Mouse (Mus musculus) forebrain, embryonic 10.5 days (tissue): ENCODE measurements around the gene Tagln2. TPM values are rescaled to one million over a fixed set of nuclear protein-coding genes. Genes with fewer than 3 reads are reported as not detected.

Experiments used
- DNase-seq: peaks from one replicate; pipeline ENCODE4 v3.0.0-alpha.2; 2017; ENCODE audit warnings: low spot score; ENCODE audit errors: extremely low spot score
- H3K27ac ChIP-seq: fragments of 300-500 bp; sonication (generic); 2 replicates; pipeline ENCODE4 v1.5.1; 2016; ENCODE audit warnings: mild to moderate bottlenecking
- H3K27me3 ChIP-seq: fragments of 300-500 bp; sonication (generic); 2 replicates; pipeline ENCODE4 v1.6.1; 2016; ENCODE audit warnings: mild to moderate bottlenecking; ENCODE audit not compliant: poor library complexity, severe bottlenecking
- H3K36me3 ChIP-seq: fragments of 300-500 bp; sonication (generic); replicated peaks from 2 replicates; pipeline ENCODE4 v1.6.1; 2016; ENCODE audit warnings: mild to moderate bottlenecking, moderate library complexity
- H3K4me1 ChIP-seq: fragments of 300-500 bp; sonication (generic); 2 replicates; pipeline ENCODE4 v1.6.1; 2016
- H3K4me3 ChIP-seq: fragments of 300-500 bp; sonication (generic); 2 replicates; pipeline ENCODE4 v1.5.1; 2016; ENCODE audit warnings: mild to moderate bottlenecking, moderate library complexity
- H3K9me3 ChIP-seq: fragments of 300-500 bp; sonication (generic); 2 replicates; pipeline ENCODE4 v1.6.1; 2016; ENCODE audit warnings: mild to moderate bottlenecking, moderate library complexity
- WGBS: fragments of 180-500 bp; shearing (Covaris S2); methylation state at CpG from one replicate; pipeline ENCODE4 v1.1.7; 2016; 5-methylcytosine and 5-hydroxymethylcytosine counted together
- polyA plus RNA-seq: library from polyadenylated mRNA; unstranded; fragments of >200 nt; fragmentation: Nextera tagmentation; extraction: Ambion mirVana; gene quantifications from 2 replicates; pipeline ENCODE4 v1.2.1, GENCODE M21; 2016

Tagln2 gene
- polyA plus RNA-seq, 1 experiment from 2014 or later = 71.1 TPM

GRCm38 (mm10) chr1:172500451-172501370 is 864 bp downstream of the Tagln2 start:
- peak; percentile 45 for DNase-seq
- H3K4me3 ChIP-seq = peak overlapping the region; percentile 56
- WGBS = 1% methylated on average over 56 of the region's 56 CpGs
- peaks cover 39% of the 10 kb centered on the region for H3K36me3 ChIP-seq
- H3K27ac ChIP-seq = peak overlapping the region; percentile 77
- peaks cover 64% of the 10 kb centered on the region for H3K27me3 ChIP-seq
- peaks cover 61% of the 10 kb centered on the region for H3K4me1 ChIP-seq
- no peaks in the 10 kb centered on the region for H3K9me3 ChIP-seq

DNA sequence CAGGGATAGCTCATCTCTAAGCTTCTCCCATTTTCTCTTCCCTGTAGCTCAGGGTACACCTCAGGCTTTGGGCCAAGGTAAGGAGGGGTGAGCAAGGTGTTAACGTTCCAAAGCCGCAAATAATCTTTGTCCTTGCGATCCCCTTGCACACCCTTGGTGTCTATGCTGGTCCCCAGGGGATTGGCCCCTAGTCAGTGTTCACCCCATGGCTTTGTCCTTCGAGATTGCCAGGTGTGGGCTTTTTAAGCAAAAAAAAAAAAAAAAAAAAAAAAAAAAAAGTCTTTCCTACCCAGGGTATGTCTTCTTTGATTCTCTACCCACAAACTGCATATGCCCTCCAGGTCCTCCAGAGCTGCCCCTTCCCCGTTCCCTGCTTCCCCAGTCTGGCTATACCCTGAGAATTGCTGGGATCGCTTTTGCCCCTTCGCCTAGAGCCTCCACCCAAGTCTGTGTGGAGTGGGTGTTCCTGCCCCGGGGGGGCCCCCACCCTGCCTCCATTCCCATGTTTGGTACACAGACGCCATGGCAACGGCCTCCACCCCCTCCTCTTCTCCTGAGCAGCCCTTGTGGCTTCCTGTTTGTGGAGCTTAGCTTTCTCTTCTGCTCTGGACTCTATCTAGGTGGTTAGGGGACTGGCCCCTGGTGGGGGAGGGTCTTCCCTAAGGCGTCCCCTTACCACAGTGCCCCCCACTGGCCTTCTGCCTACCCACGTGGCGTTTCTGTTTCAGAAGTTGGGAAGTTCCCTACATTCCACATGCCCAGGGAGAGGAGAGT is 1.7 kb downstream of the Tagln2 start:
- Histone ChIP-seq H3K27me3 (peaks cover 64% of the 10 kb centered on the region), H3K27ac (peak overlapping the region; percentile 77), H3K9me3 (no peaks in the 10 kb centered on the region), H3K4me1 (peaks cover 61% of the 10 kb centered on the region), H3K36me3 (peaks cover 31% of the 10 kb centered on the region), H3K4me3 (peak overlapping the region; percentile 56)
- WGBS = 36% methylated on average over 13 of the region's 13 CpGs
- DNase-seq = no peak

GRCm38 (mm10) chr1:172502145-172503110 is 2.6 kb downstream of the Tagln2 start:
- Histone ChIP-seq H3K27ac (peak overlapping the region; percentile 60), H3K9me3 (no peaks in the 10 kb centered on the region), H3K36me3 (peaks cover 22% of the 10 kb centered on the region), H3K4me3 (peak overlapping the region; percentile 26), H3K4me1 (peaks cover 61% of the 10 kb centered on the region), H3K27me3 (peaks cover 62% of the 10 kb centered on the region)
- 44% methylated on average over 13 of the region's 13 CpGs for WGBS
- no peak for DNase-seq

DNA sequence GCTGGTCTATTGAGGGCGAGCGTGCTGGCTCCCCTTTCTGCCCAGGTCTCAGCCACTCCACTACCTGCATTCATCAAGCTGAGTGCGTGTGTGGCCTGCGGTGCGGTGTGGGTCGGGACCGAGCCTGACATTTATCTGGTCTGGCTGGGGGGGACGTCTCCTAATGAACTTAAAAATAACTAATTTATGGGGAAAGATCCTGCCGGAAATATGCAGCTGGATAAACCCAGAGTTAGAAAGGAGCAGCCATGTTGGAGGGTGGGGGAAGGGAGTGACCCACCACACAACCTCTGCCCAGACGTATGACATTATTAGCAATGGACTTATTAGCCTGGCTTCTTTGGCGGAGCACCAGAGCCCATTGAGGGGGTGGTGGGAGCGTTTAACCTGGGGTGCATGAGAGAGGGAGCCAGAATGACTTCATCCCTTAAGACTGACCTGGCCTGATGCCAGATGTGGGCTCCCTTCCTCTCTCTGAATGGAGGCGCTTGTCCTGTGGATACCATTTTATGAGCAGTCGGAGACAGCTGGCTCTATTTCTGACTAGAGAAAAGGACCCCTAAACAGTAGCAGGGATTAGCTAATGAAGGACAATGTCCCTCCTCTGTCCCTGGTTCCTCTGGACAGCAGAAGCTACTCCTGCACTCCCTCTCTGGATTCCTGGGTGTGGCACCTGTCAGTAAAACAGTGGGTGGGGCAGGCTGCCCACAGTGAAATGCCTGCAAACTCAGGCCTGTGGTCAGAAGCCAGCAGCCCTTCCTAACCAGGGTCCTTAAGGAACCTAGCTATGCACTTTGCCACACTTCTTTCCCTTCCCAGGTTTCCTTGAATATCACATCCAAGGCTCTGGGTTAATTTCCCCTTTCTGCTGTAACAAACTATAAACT is 3.5 kb downstream of the Tagln2 start:
- Histone ChIP-seq H3K4me1 (peaks cover 66% of the 10 kb centered on the region), H3K36me3 (peaks cover 13% of the 10 kb centered on the region), H3K27ac (peak overlapping the region; percentile 60), H3K27me3 (peaks cover 54% of the 10 kb centered on the region), H3K9me3 (no peaks in the 10 kb centered on the region), H3K4me3 (peak overlapping the region; percentile 26; the same call in 1 of the 2 replicates)
- WGBS = 48% methylated on average over 14 of the region's 14 CpGs
- DNase-seq = no peak

DNA sequence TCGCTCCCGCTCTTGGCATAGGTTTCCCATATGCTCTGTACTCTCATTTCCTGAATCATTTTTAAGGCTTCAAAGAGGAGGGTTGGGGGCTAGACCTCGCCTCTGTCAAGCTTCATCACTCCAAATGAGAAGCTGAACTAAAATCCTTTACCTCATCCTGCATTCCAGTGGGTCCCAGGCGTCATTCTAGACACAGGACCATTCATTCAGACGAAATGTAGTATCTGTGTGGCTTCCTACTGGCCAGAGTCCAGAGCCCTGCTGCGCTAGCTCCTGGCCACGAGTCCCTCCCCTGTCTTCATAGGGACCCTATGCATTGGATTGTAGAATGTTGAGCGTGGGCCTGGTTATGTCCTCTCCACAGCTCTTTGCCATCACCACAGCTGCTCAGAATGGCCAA is 4.9 kb downstream of the Tagln2 start:
- H3K27ac ChIP-seq = no peak overlapping the region
- H3K27me3 ChIP-seq = peaks cover 43% of the 10 kb centered on the region
- WGBS = 88% methylated on average over 8 of the region's 8 CpGs
- peaks cover 63% of the 10 kb centered on the region for H3K4me1 ChIP-seq
- H3K36me3 ChIP-seq = peaks cover 4% of the 10 kb centered on the region; the same call in 1 of the 2 replicates
- H3K9me3 ChIP-seq = no peaks in the 10 kb centered on the region
- no peak overlapping the region for H3K4me3 ChIP-seq
- DNase-seq = no peak

GRCm38 (mm10) chr1:172507001-172507400 is 7.2 kb downstream of the Tagln2 start:
- 70% methylated on average over 5 of the region's 5 CpGs for WGBS
- H3K4me1 ChIP-seq = peaks cover 58% of the 10 kb centered on the region
- H3K36me3 ChIP-seq = peaks cover 4% of the 10 kb centered on the region; the same call in 1 of the 2 replicates
- no peak for DNase-seq
- no peak overlapping the region for H3K27ac ChIP-seq
- peaks cover 21% of the 10 kb centered on the region for H3K27me3 ChIP-seq
- no peaks in the 10 kb centered on the region for H3K9me3 ChIP-seq
- H3K4me3 ChIP-seq = no peak overlapping the region

DNA sequence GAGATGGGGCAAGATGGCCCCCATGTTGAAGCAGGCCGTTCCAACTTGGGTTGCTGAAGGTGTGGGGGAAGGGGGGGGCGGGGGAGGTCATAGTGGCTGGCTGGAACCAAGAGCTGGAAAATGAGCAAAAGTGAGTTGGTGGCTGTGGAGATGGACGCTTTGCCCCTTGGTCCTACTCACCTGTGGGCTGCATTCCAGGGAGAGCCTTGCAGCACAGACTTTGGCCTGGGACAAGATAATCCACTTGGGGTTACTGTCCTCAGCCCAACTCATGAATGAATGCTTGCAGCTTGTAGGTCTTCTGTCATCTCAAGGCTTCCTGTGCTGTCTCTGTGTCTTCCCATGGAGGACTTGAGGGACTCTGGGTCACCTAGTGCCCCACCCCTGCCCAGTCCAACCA is 7.9 kb downstream of the Tagln2 start:
- H3K4me1 ChIP-seq = peaks cover 51% of the 10 kb centered on the region
- peaks cover 14% of the 10 kb centered on the region for H3K27me3 ChIP-seq
- DNase-seq = no peak
- whole genome bisulfite sequencing = 85% methylated on average over 3 of the region's 3 CpGs
- no peaks in the 10 kb centered on the region for H3K9me3 ChIP-seq
- no peak overlapping the region for H3K27ac ChIP-seq
- no peak overlapping the region for H3K4me3 ChIP-seq
- peaks cover 4% of the 10 kb centered on the region; the same call in 1 of the 2 replicates for H3K36me3 ChIP-seq

GRCm38 (mm10) chr1:172508172-172508571 is 8.3 kb downstream of the Tagln2 start:
- Histone ChIP-seq H3K27ac (no peak overlapping the region), H3K4me1 (peaks cover 51% of the 10 kb centered on the region), H3K27me3 (peaks cover 9% of the 10 kb centered on the region), H3K36me3 (peaks cover 4% of the 10 kb centered on the region; the same call in 1 of the 2 replicates), H3K9me3 (no peaks in the 10 kb centered on the region), H3K4me3 (no peak overlapping the region)
- 65% methylated on average over 2 of the region's 2 CpGs for WGBS
- no peak for DNase-seq

DNA sequence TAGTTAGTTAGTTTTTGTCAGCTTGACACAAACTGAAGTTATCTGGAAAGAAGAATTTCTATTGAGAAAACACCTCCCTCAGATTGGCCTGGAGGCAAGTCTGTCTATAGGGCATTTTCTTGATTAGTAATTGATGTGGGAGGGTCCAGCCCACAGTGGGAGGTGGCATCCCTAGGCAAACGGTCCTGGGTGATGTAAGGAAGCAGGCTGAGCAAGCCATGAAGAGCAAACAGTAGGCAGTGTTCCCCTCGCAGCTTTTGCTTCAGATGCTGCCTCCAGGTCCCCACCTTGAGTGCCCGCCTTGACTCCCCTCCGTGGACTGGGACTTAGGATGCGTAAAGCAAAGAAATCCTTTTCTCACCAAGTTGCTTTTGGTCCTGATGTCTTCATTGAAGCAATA is 9.4 kb downstream of the Tagln2 start:
- H3K27ac ChIP-seq = no peak overlapping the region
- no peak for DNase-seq

DNA sequence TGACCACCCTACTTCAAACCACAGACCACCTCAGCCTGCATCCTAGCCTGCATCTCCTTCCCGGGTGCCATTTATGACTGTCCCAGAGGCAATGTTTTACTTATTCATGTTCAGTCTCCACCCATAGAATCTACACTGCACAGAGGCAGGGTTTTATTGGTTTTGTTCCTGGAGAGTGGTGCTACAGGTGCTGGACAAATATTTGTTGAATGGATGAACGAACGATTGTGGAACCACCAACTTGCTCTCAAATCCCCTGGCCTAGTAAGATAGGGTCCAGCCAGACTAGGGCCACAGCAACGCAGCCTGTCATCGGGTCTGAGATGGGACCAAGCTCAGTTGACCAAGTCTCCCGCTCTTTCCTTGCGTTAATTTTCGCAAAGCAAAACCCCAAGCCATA is 10.1 kb downstream of the Tagln2 start:
- H3K27ac ChIP-seq = no peak overlapping the region
- 48% methylated on average over 8 of the region's 8 CpGs for WGBS
- no peaks in the 10 kb centered on the region for H3K9me3 ChIP-seq
- peaks cover 4% of the 10 kb centered on the region; the same call in 1 of the 2 replicates for H3K36me3 ChIP-seq
- DNase-seq = no peak
- no peak overlapping the region for H3K4me3 ChIP-seq
- H3K4me1 ChIP-seq = peaks cover 42% of the 10 kb centered on the region
- H3K27me3 ChIP-seq = peaks cover 6% of the 10 kb centered on the region; the same call in 1 of the 2 replicates

More for the DNA sequence above, 9.4 kb downstream of the Tagln2 start:
- Histone ChIP-seq H3K36me3 (peaks cover 4% of the 10 kb centered on the region; the same call in 1 of the 2 replicates), H3K4me1 (peaks cover 49% of the 10 kb centered on the region), H3K9me3 (no peaks in the 10 kb centered on the region), H3K27me3 (0 out of 2 replicates have a peak, but pooled peaks cover 6% of the 10 kb centered on the region), H3K4me3 (no peak overlapping the region)
- WGBS = 82% methylated on average over 5 of the region's 5 CpGs

GRCm38 (mm10) chr1:172510421-172510972 is 10.7 kb downstream of the Tagln2 start:
- Histone ChIP-seq H3K27me3 (peaks cover 6% of the 10 kb centered on the region; the same call in 1 of the 2 replicates), H3K4me3 (no peak overlapping the region; the same call in 1 of the 2 replicates), H3K36me3 (peaks cover 1% of the 10 kb centered on the region; the same call in 1 of the 2 replicates), H3K4me1 (peaks cover 41% of the 10 kb centered on the region), H3K9me3 (no peaks in the 10 kb centered on the region), H3K27ac (no peak overlapping the region; the same call in 1 of the 2 replicates)
- DNase-seq = no peak
- WGBS = 28% methylated on average over 13 of the region's 13 CpGs
